Mouse (Mus musculus): ENCODE data around the gene Podxl. TPM values are rescaled to one million over a fixed set of nuclear protein-coding genes. Genes with fewer than 3 reads are reported as not detected.
A peak's percentile ranks its signal among the peaks of the same experiment; 100 is the strongest.

Podxl gene
- polyA plus RNA-seq, 1 experiment from 2014 or later, result 10.3 TPM

DNA sequence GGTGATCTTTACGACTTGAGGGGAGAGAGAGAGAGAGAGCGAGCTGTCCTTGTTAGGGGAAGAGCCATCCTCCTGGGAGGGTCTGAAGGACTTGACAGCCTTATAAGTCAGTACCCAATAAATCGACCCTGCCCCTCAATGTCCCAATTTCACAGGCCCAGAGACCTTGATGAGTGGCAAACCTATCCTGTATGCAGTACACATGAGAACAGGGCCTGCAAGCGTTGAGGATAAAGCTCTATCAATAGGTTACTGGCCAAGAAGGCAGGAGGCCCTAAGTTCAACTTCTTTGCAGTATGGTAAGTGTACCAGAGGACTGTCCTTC, 33.3 kb upstream of the Podxl start:
- Histone ChIP-seq H3K4me3 (replicated peaks; ENCODE audit: low read depth, low read length) (no peak overlapping the region), H3K9ac (replicated peaks; ENCODE audit: low read length) (peak overlapping the region; percentile 13; the same call in 1 of the 2 replicates), H3K27me3 (ENCODE audit: control insufficient read depth, insufficient read depth, low read length) (no peaks in the 10 kb centered on the region), H3K4me1 (ENCODE audit: control insufficient read depth, insufficient read depth, low read length) (peaks cover 22% of the 10 kb centered on the region), H3K9me3 (ENCODE audit: control insufficient read depth, low read length) (no peaks in the 10 kb centered on the region), H3K4me2 (ENCODE audit: low read length) (peak overlapping the region; percentile 20), H3K36me3 (ENCODE audit: control insufficient read depth, insufficient read depth, low read length) (no peaks in the 10 kb centered on the region), H3K27ac (replicated peaks; ENCODE audit: low read depth, low read length) (peak overlapping the region; percentile 85)
- DNase-seq, result no peak
- 4% methylated on average over 4 of the region's 4 CpGs for WGBS
- ATAC-seq (ENCODE audit: low FRiP score, low TSS enrichment), result peak; percentile 35; the same call in 1 of the 2 replicates

DNA sequence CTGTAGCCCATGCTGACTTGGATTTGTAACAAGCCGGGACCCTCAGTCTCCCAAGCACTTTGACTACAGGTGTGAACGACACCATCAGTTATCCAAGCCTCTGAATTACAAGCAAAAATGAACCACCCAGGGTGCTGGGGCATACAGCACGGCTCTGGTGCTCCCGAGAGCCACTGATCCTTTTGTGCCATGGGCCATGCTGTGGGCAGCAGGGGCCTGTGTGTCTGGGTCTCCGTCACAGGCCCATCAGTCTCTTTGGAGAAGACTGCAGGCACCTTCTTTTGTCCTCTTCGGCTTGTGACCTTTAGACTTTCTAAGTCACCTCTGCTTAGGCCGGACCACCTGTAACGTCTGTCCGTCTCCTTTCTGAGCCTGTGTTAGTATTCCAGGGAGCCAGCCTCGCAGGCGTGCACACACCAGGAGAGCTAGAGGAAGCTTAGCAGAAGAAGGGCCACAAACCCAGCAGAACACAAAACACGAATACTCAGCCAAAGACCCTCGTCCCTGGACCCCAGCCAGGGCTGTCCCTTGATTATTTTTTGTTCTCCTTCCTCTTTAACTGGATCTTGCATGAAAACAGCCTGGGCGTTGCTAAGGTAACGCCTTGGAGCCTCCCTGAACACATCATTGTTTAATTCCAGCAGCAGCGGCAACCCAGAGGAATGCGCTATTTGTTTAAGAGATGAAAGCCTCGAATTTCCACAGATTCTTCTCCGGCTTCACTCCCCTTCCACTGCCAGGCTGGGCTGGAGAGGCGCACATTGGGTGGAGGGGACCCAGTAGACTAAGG, 32.8 kb upstream of the Podxl start:
- 3% methylated on average over 20 of the region's 20 CpGs for WGBS
- ATAC-seq (ENCODE audit: low FRiP score, low TSS enrichment) (peak; percentile 84), DNase-seq (peak; percentile 88)
- Histone ChIP-seq H3K9ac (replicated peaks; ENCODE audit: low read length) (peak overlapping the region; percentile 13; the same call in 1 of the 2 replicates), H3K36me3 (ENCODE audit: control insufficient read depth, insufficient read depth, low read length) (no peaks in the 10 kb centered on the region), H3K27me3 (ENCODE audit: control insufficient read depth, insufficient read depth, low read length) (no peaks in the 10 kb centered on the region), H3K27ac (replicated peaks; ENCODE audit: low read depth, low read length) (peak overlapping the region; percentile 85), H3K4me3 (replicated peaks; ENCODE audit: low read depth, low read length) (no peak overlapping the region), H3K9me3 (ENCODE audit: control insufficient read depth, low read length) (no peaks in the 10 kb centered on the region), H3K4me2 (ENCODE audit: low read length) (peak overlapping the region; percentile 20), H3K4me1 (ENCODE audit: control insufficient read depth, insufficient read depth, low read length) (peaks cover 22% of the 10 kb centered on the region)

DNA sequence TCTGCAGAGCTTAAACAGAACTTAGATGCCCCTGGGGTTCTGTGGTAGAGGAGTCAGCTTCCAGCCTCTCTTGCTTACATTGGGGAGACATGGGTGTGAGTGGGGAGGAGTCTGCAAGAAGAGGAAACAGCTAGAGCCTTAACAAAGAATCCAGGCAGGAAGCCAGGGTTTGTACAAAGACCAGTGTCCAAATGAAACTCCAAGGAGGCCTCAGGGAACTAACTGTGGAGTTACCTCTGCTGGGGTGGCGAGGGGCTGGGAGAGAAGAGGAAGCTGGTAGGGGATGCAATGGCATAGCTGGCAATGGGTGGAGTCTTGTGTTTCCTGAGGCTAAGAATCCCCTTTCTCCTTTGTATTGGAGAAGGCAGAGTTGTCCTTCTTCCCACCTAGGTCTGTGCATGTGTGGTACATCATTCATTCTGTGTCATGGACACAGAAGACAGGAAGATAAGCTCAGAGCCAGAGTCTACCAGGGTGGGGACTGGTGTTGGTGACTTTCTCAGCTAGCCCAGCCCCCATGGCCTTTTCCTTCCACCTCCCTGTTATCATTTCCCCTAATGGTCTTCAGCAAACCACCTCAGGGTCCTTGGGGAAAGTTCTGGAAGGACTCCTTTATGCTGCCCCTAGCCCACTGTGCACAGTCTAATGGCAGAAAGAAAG, 28.9 kb upstream of the Podxl start:
- ATAC-seq (ENCODE audit: low FRiP score, low TSS enrichment) (no peak), DNase-seq (no peak)
- 95% methylated on average over 1 of the region's 1 CpGs for WGBS
- peaks cover 17% of the 10 kb centered on the region for H3K4me1 ChIP-seq (ENCODE audit: control insufficient read depth, insufficient read depth, low read length)
- H3K27me3 ChIP-seq (ENCODE audit: control insufficient read depth, insufficient read depth, low read length), result no peaks in the 10 kb centered on the region
- H3K27ac ChIP-seq (replicated peaks; ENCODE audit: low read depth, low read length), result no peak overlapping the region
- no peak overlapping the region for H3K9ac ChIP-seq (replicated peaks; ENCODE audit: low read length)
- H3K4me2 ChIP-seq (ENCODE audit: low read length), result no peak overlapping the region
- no peaks in the 10 kb centered on the region for H3K36me3 ChIP-seq (ENCODE audit: control insufficient read depth, insufficient read depth, low read length)
- no peaks in the 10 kb centered on the region for H3K9me3 ChIP-seq (ENCODE audit: control insufficient read depth, low read length)
- H3K4me3 ChIP-seq (replicated peaks; ENCODE audit: low read depth, low read length), result no peak overlapping the region

DNA sequence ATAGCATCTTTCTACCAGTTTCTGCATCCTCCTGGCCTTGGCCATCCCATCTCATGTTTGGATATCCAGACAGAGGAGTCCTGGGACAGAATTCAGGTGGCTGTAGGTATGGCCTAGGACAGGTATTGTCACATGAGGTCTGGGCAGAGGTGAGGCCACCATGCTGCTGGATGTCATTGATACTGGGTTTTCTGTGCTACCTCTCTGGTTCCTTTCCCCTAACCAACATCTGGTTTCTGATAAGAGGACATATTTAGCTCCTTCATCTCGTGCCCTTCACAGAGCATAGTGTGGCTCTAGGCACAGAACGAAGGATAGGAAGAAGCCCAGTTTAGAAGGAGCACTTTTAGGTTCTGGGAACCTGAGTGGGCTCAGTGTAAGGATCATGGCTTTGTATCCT, 28.3 kb upstream of the Podxl start:
- Histone ChIP-seq H3K9me3 (ENCODE audit: control insufficient read depth, low read length) (no peaks in the 10 kb centered on the region), H3K36me3 (ENCODE audit: control insufficient read depth, insufficient read depth, low read length) (no peaks in the 10 kb centered on the region), H3K4me3 (replicated peaks; ENCODE audit: low read depth, low read length) (no peak overlapping the region), H3K4me2 (ENCODE audit: low read length) (no peak overlapping the region), H3K27me3 (ENCODE audit: control insufficient read depth, insufficient read depth, low read length) (no peaks in the 10 kb centered on the region), H3K9ac (replicated peaks; ENCODE audit: low read length) (no peak overlapping the region), H3K27ac (replicated peaks; ENCODE audit: low read depth, low read length) (no peak overlapping the region), H3K4me1 (ENCODE audit: control insufficient read depth, insufficient read depth, low read length) (peaks cover 11% of the 10 kb centered on the region)
- DNase-seq (no peak), ATAC-seq (ENCODE audit: low FRiP score, low TSS enrichment) (no peak)
- WGBS, result 79% methylated on average over 2 of the region's 2 CpGs

DNA sequence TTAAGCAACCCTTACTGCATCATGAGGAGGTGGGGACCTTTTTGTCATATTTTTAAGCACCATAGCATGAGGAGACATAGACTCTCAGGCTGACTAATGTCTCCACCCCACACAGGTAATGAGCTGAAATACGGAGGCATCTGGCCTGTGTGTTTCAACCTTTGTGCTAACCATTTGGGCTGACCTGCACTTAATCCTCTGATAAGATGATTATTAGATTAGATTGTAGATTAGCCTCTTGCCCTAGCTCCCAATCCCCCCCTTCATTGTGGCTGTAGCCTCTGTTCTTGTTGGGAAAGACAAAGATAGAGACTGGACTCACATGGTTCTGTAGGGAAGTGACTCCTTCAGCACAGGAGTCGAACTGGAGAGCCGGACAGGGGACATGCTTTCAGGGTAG, 27.9 kb upstream of the Podxl start:
- Histone ChIP-seq H3K4me3 (replicated peaks; ENCODE audit: low read depth, low read length) (no peak overlapping the region), H3K36me3 (ENCODE audit: control insufficient read depth, insufficient read depth, low read length) (no peaks in the 10 kb centered on the region), H3K4me2 (ENCODE audit: low read length) (no peak overlapping the region), H3K4me1 (ENCODE audit: control insufficient read depth, insufficient read depth, low read length) (peaks cover 7% of the 10 kb centered on the region), H3K9ac (replicated peaks; ENCODE audit: low read length) (no peak overlapping the region), H3K9me3 (ENCODE audit: control insufficient read depth, low read length) (no peaks in the 10 kb centered on the region), H3K27ac (replicated peaks; ENCODE audit: low read depth, low read length) (no peak overlapping the region), H3K27me3 (ENCODE audit: control insufficient read depth, insufficient read depth, low read length) (no peaks in the 10 kb centered on the region)
- WGBS, result 77% methylated on average over 3 of the region's 3 CpGs
- ATAC-seq (ENCODE audit: low FRiP score, low TSS enrichment), result no peak
- no peak for DNase-seq

DNA sequence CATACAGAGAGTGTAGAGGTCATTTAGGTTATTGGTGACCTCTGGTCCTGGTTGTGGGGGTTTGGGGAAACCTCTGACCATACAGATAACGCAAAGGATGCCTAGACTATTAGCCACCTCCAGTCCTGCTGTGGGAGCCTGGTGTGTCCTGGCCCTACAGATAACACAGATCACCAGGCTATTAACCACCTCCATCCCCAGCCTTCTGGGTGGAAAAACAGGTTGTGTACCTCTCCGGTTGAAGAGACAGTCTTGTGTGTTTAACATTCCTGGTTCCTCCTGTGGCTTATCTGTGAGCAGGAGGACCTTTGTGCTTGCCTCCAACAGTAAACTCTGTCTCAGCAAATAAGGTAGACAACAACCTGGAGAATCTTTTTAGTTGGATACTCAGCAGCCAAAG, 27.0 kb upstream of the Podxl start:
- Histone ChIP-seq H3K36me3 (ENCODE audit: control insufficient read depth, insufficient read depth, low read length) (no peaks in the 10 kb centered on the region), H3K4me1 (ENCODE audit: control insufficient read depth, insufficient read depth, low read length) (no peaks in the 10 kb centered on the region), H3K9ac (replicated peaks; ENCODE audit: low read length) (no peak overlapping the region), H3K9me3 (ENCODE audit: control insufficient read depth, low read length) (no peaks in the 10 kb centered on the region), H3K4me3 (replicated peaks; ENCODE audit: low read depth, low read length) (no peak overlapping the region), H3K27me3 (ENCODE audit: control insufficient read depth, insufficient read depth, low read length) (no peaks in the 10 kb centered on the region), H3K4me2 (ENCODE audit: low read length) (no peak overlapping the region), H3K27ac (replicated peaks; ENCODE audit: low read depth, low read length) (no peak overlapping the region)
- DNase-seq (no peak), ATAC-seq (ENCODE audit: low FRiP score, low TSS enrichment) (no peak)
- WGBS, result 94% methylated on average over 2 of the region's 2 CpGs

DNA sequence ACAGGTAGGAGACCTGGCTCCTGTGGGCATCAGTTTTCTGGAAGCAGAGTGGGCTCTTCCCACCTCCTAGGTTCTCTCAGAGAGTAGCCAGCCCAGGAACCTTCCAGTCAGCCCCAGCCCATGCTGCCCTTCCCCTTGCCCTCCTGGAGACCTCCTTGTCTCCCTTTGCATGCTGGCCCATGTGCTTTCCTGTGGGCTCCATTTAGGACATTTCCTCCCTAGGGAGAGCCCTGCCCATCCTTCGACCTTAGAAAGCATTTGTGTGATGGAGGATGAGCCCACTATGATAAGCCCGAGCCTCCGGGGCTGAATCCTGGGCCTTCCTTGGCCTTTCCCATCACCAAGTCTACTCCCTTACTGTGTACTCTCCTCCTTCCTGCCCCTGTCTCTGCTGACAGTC, 25.5 kb upstream of the Podxl start:
- no peak for DNase-seq
- 85% methylated on average over 3 of the region's 3 CpGs for WGBS
- ATAC-seq (ENCODE audit: low FRiP score, low TSS enrichment), result no peak

DNA sequence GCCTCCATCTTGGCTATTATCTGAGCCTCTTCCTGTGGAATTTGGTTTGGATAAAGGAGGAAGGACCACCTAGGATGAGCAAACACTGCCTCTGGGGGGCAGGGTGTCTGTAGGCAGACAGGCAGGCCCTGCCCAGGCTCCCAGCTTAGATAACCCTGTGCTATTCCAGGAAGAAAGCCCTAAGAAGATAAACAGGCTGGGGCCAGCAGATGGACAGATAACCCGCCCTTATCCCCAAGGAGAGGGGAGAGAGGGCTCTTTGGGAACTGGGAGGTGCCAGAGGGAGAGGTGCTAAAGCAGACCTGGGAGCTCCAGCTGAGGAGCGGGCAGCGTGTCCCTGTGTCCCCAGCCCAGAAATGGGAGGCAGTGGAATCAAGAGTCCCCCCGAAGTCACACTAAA, 23.9 kb upstream of the Podxl start:
- no peak for ATAC-seq (ENCODE audit: low FRiP score, low TSS enrichment)
- no peak overlapping the region for H3K4me3 ChIP-seq (replicated peaks; ENCODE audit: low read depth, low read length)
- H3K4me2 ChIP-seq (ENCODE audit: low read length), result no peak overlapping the region
- 69% methylated on average over 4 of the region's 4 CpGs for WGBS
- no peaks in the 10 kb centered on the region for H3K27me3 ChIP-seq (ENCODE audit: control insufficient read depth, insufficient read depth, low read length)
- no peaks in the 10 kb centered on the region for H3K9me3 ChIP-seq (ENCODE audit: control insufficient read depth, low read length)
- no peaks in the 10 kb centered on the region for H3K4me1 ChIP-seq (ENCODE audit: control insufficient read depth, insufficient read depth, low read length)
- H3K9ac ChIP-seq (replicated peaks; ENCODE audit: low read length), result no peak overlapping the region
- no peak for DNase-seq
- no peaks in the 10 kb centered on the region for H3K36me3 ChIP-seq (ENCODE audit: control insufficient read depth, insufficient read depth, low read length)
- H3K27ac ChIP-seq (replicated peaks; ENCODE audit: low read depth, low read length), result no peak overlapping the region

More for the DNA sequence above, 25.5 kb upstream of the Podxl start:
- Histone ChIP-seq H3K4me1 (ENCODE audit: control insufficient read depth, insufficient read depth, low read length) (no peaks in the 10 kb centered on the region), H3K9ac (replicated peaks; ENCODE audit: low read length) (no peak overlapping the region), H3K27ac (replicated peaks; ENCODE audit: low read depth, low read length) (no peak overlapping the region), H3K4me3 (replicated peaks; ENCODE audit: low read depth, low read length) (no peak overlapping the region), H3K36me3 (ENCODE audit: control insufficient read depth, insufficient read depth, low read length) (no peaks in the 10 kb centered on the region), H3K9me3 (ENCODE audit: control insufficient read depth, low read length) (no peaks in the 10 kb centered on the region), H3K4me2 (ENCODE audit: low read length) (no peak overlapping the region), H3K27me3 (ENCODE audit: control insufficient read depth, insufficient read depth, low read length) (no peaks in the 10 kb centered on the region)

DNA sequence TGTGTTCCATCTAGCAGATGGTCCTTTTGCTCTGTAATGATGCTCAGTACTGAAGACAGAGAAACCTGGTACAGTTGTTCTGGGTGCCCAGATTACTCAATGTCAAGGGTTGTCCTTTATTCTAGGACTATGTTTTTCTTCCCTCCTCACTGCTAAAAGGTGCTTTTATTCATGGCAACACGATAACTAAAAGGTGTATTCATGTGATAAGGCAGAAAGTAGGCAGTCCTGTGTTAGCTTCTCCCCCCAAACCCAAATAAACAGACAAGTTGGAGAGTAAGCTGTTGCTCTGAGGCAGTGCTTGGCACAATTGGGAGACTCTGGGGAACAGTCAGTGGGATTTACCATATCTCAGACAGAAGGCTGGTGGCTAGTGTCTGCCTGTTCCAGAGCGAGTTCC, 22.3 kb upstream of the Podxl start:
- WGBS, result 86% methylated on average over 2 of the region's 2 CpGs
- ATAC-seq (ENCODE audit: low FRiP score, low TSS enrichment) (no peak), DNase-seq (no peak)

More for the DNA sequence above, 22.3 kb upstream of the Podxl start:
- H3K9ac ChIP-seq (replicated peaks; ENCODE audit: low read length), result no peak overlapping the region
- no peaks in the 10 kb centered on the region for H3K9me3 ChIP-seq (ENCODE audit: control insufficient read depth, low read length)
- H3K4me2 ChIP-seq (ENCODE audit: low read length), result no peak overlapping the region
- H3K4me1 ChIP-seq (ENCODE audit: control insufficient read depth, insufficient read depth, low read length), result no peaks in the 10 kb centered on the region
- H3K4me3 ChIP-seq (replicated peaks; ENCODE audit: low read depth, low read length), result no peak overlapping the region
- H3K36me3 ChIP-seq (ENCODE audit: control insufficient read depth, insufficient read depth, low read length), result no peaks in the 10 kb centered on the region
- no peaks in the 10 kb centered on the region for H3K27me3 ChIP-seq (ENCODE audit: control insufficient read depth, insufficient read depth, low read length)
- no peak overlapping the region for H3K27ac ChIP-seq (replicated peaks; ENCODE audit: low read depth, low read length)
